Mouse (Mus musculus) T-helper 1 cell (primary cell): ENCODE data around the gene Tmem101.
"Not testable (repeated sequence)": the region's sequence is repeated elsewhere in the genome, so short reads cannot be mapped to it uniquely, and the experiment has no call there.

ENCODE experiments used
- in situ Hi-C: fragments of 300-600 bp; cut with MboI, MseI; formaldehyde crosslinking; loops from one replicate; pipeline ENCODE4 v1.15.1; 2025; ENCODE audit warnings: high pct_unique_total_duplicates

Tmem101 gene

DNA sequence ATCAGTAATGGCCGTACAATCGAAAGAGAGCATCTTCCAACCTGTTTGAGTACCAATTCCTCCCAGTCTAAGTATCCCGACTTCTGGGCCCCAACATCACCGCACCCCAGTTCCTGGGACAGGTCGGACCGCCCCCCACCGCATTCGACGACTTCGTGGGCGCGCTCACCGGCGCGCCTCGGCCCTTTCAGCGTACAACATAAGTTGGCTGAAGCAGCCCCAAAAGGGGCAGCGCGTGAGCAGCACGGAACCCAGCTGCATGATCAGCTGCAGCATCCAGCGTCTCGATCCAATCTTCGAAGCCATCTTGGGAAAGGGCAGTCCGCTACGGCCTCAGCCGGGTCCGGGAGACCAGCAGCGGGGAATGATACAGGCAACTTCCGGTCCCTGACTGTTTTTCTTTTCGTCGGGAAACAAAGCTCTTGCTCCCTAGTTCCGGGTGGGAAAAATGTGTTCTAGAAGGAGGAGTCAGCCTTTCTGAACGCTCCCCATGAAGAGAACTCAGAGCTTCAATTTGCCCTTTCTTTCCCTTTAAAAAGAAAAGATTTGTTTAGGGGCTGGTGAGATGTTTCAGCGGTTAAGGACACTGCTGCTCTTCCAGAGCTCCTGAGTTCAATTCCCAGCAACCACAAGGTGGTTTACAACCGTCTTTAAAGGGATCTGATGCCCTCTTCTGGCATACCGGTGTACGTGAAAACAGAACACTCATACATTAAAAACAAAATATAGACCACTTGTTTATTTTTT is at the start of gene Tmem101:
Tmem101 (minus strand) TSS at position 366 of the 747 bp plus-strand sequence.
- in situ Hi-C loops, result no loop called here

GRCm38 (mm10) chr11:102201408-102201821 is 45.2 kb upstream of the Tmem101 start:
- in situ Hi-C loops, result no loop called here

DNA sequence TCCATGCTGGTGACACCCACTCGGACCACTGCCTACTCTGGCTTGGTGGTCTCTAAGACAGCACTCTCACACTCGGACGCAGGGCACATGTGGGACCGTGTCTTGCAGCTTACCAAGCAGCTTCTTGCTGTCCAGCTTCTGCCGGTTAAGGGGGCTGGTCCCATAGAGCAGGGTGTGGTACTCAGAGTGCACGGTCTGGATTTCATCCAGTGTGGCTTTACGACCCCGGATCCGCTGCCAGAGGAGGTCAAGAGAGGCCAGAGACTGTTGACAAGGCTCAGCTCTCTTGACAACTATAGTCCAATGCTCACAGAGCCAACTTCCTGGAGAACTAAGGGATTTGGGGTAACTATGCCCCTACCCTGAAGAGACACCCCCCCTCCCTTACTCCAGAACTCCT is 43.7 kb upstream of the Tmem101 start:
- in situ Hi-C loops, result no loop called here

- in situ Hi-C loops, result no loop called here
Measured at GRCm38 (mm10) chr11:102198245-102198644, 42.0 kb upstream of the Tmem101 start.

DNA sequence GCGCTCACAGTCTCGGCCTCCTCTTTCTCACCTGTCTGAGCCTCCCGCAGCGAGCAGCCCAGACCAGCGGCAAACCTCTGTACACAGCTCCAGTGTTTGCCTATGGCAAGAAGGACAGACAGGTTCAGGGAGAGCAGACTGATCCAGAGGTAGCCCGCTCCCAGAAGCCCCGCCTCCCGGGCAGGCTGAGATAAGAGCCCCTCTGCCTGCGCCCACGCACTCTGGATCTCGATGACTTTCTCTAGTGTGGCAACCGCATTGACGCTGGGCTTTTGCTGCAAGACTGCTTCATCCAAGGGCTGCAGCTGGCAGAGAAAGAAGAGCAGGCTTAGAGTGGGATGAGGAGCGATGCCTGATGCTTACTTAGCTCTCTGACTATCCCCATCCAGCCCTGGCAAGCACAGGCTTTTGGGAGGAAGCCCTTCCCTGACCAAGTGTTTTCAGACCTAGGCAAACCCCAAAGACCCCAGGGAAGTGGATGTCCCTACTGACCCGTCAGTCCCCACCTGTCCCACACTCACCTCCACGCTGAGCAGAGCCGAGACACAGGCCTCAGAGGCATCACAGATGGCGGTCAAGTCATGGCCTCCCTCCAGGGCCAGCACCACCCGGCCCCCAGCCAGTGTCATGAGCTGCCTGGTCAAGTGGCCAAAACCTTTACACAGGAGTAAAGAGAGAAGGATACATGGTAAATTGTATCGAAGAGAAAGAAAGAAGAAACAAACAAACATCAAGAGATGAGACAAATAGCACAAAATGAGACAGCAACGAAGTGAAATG is 40.0 kb upstream of the Tmem101 start:
- in situ Hi-C loops, result no loop called here

- in situ Hi-C loops, result no loop called here
Measured at GRCm38 (mm10) chr11:102193657-102194440, 37.6 kb upstream of the Tmem101 start.

DNA sequence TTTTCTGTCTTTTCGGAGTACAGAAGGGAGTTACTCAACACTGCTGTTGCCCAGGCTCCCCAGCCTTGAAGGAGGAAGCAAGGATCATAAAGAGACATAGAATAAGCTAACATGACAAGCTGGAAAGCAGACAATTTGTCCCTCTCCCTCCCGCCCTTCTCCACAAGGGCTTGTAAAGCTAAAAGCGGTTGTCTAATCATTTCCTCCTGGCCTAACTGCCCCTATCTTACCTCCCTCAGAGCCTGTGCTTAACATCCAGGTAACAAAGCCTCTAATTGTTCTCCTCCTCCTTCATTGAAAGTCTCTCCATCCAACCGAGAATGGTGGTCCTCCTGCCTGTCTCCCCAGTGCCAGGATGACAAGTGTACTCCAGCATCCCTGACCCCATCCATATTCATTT is 34.6 kb upstream of the Tmem101 start:
- in situ Hi-C loops, result no loop called here

DNA sequence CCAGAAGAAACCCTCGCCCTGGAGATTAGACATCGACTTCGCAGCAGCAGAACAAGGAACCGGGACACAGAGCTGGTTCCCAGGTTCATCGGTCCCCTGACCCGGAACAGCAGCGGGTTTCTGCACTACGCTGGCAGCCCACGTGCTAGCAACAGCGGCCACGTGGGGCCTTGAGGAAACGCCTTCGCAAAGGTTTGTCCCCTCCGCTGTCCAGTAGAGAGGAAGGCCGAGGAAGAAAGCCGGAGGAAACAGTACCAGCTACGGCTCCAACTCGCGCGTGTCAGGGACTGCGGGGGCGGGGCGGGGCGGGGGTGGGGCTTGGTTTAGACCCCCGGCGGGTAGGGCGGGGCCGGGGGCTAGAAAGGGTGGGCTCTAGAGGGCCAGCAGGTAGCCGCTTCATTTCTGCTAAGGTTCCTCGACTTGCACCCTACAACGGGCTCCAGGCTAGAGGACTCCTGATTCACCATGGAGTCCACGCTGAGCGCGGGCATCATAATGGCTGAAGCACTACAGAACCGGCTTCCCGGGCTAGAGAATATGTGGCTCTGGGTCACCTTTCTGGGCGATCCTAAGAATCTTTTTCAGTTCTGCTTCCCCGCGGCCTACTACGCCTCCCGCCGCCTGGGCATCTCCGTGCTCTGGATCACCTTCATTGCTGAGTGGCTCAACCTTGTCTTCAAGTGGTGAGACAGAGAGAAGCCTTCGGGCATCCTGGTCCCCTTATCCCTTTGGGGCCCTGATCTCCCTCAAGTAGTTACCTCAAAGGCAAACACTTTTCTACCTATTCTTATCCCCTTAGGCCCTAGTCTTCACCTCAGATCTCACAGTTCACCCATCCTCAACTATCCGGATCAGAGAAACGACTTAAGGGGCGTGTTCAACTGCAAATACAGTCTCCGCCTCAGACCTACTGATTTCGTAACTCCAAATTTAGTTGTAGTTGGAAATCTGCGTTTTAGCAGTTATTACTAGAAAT is 33.5 kb upstream of the Tmem101 start, which contains the start of gene G6pc3:
G6pc3 (plus strand) TSS at position 160 of the 976 bp plus-strand sequence.
- in situ Hi-C loops, result no loop called here

GRCm38 (mm10) chr11:102188980-102189379 is 32.8 kb upstream of the Tmem101 start:
- in situ Hi-C loops, result no loop called here

DNA sequence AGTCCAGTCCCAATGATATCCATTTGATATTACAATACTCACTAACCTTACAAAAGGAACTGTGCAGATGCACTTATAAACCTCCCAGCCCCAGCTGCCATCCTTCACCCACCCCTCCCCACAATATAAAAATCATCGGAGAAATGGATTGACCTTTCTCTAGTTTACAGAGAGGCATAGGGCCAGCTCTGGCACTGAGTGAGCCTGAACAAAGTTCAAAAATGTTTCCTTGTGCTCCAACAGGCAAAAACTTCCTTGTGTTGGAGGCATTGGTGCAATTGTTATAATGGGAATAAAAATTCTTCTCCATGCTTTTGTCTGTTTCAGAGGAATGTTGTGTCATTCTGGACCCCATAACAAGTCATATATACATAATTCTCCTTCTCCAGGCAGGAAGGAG is 30.0 kb upstream of the Tmem101 start:
- in situ Hi-C loops, result no loop called here

DNA sequence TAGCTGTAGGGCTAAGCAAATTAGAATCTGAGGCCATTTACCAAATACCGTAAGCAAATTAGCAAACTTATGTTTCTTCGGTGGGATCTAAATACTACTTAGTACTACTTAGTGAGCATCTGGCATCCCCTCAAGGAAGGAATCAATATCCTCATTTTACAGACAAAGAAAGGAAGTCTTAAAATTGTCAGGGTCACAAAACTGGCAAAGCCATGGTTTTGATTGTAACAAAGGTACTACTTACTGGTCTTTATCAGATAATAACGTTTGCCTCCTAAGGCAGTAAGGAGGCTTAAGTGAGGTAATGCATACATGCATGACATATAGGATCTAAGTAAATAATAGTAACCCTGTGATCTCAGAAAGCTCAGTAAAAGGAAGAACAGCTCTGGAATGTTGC is 29.5 kb upstream of the Tmem101 start:
- in situ Hi-C loops, result no loop called here

DNA sequence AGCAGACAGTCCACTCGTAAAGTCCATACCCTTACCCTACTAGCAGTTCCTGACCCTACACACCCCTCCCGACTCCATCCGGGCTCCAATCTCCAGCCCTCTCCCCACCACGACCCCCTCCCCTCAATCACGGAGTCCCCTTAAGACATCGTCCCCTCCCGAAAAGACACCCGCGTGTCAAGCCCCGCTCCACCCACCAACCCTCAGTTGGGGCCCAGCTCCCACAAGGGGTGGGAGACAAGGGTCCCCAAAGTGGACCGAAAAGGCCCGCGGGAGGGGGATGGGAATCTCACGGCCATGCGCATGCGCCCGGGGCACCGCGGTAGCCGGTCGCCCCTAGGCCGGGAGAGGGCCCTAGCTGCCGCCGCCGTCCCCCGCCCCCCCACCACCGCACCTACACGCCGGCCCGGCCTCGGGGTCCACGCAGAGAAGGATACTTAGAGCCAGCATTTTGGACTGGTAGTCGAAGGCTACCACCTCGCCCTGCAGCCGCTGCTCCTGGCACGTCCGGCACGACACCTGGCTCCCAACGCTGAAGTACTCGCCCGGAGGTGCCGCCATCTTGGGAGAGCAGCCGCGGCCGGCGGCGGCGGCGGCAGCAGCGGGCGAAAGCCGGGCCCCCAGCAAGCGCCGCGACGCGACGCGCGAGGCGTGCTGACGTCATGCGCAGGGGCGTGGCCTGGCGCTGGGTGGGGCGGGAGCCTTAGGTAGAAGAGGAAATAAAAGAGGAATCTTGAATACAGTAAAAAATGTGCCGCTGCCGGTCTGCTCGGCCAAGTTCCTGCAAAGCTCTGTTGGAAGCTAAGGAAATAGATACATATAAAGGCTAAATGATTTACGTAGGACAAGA is 28.7 kb upstream of the Tmem101 start, which contains the start of gene Lsm12:
Lsm12 (minus strand) TSS at position 651 of the 850 bp plus-strand sequence.
- in situ Hi-C loops, result no loop called here

GRCm38 (mm10) chr11:102184253-102184645 is 28.0 kb upstream of the Tmem101 start:
- in situ Hi-C loops, result no loop called here

GRCm38 (mm10) chr11:102179836-102180235 is 23.6 kb upstream of the Tmem101 start:
- in situ Hi-C loops, result no loop called here

- in situ Hi-C loops, result no loop called here
Measured at GRCm38 (mm10) chr11:102168689-102169088, 12.5 kb upstream of the Tmem101 start.

DNA sequence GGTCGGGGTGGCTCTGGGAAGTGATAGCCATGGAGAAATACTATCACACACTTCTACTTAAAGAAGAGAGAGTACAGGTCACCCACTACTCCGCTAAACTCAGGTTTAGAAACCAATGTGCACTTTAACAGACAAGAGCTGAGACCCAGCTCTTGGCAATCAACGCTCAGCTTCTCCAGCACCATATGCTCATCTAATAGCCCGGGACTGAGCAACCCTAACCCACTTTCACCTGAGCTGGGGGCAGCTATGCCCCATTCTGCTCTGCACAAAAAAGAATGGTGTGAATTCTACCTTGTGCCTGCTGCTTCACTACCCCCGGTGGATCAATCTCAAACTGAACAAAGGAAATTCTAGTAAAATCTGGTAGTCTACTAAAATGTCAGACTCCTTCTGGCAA is 11.3 kb upstream of the Tmem101 start:
- in situ Hi-C loops, result no loop called here

DNA sequence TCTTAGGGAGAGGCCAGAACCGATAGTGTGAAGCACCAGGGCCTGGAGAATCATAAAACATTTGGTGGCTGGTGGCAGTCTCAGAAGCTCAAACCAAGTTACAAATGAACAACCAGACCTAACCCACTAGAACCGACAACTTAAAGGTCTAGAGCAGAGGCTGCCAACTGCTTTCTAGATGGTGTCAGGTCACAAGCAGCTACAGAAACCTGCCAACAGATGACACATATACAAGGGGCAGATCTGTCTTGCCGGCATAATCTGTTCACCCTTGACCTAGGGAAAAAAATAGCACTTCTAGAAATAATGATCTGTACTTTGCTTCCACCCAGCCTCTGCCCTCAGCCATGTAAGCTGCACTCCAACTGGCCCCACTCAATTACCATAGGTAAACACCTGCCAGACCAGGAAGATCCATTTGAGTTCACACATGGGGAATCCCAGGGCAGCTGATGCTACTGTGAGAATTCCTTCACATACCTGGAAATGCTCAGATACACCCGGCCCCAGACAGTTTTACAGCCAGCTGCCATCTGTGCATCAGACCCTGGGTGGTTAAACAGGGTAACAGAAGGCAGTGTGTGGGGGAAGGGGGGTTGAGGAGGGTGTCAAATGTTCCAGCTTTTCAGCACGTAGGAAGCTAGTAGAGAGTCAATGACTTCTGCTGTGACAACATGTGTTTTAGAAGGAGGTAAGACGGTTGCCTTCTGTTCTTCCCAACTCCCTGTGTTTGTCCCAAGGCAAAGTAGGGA is 9.9 kb upstream of the Tmem101 start:
- in situ Hi-C loops, result no loop called here

DNA sequence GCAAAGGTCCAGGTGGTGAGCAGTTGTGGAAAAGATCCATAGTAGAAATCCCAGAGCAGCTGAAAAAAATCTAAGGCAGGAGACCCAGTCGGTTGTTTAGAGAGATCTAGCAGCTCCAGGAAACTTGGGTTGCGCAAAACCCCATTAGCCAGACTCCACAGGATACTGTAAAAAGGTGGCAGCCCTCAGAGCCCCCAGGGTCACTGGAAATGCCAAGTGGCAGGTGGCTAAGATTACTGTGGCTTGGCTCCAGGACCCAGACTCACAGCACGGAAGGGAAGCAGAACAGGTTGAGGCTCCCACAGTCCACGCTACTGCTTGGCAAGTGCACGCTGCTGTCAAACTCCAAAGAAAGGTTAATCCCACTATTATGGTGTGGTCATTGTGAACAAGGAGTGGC is 3.6 kb upstream of the Tmem101 start:
- in situ Hi-C loops, result no loop called here

- in situ Hi-C loops, result not testable (repeated sequence)
Measured at GRCm38 (mm10) chr11:102158024-102158423, 1.8 kb upstream of the Tmem101 start.
